Mouse (Mus musculus) liver, adult 2 months (tissue): ENCODE data around the gene Rarres1.

Source experiments
- CTCF ChIP-seq: fragments of 200-500 bp; IDR thresholded peaks from 2 replicates; pipeline ENCODE4 v1.5.1; 2011; ENCODE audit warnings: low read depth, low read length, control low read depth
- POLR2A ChIP-seq: fragments of 200-500 bp; IDR thresholded peaks from 2 replicates; pipeline ENCODE4 v1.6.1; 2011; ENCODE audit warnings: low read length, control low read depth; ENCODE audit not compliant: insufficient read depth; ENCODE audit errors: extremely low read depth

GRCm38 (mm10) chr3:67551193-67551592 is 35.9 kb upstream of the Rarres1 start:
- TF ChIP-seq CTCF (no peak), POLR2A (no peak)
